Mouse (Mus musculus) T-helper 1 cell (primary cell): ENCODE data around the gene Kif18b.

ENCODE experiments used
- in situ Hi-C: fragments of 300-600 bp; cut with MboI, MseI; formaldehyde crosslinking; loops from one replicate; pipeline ENCODE4 v1.15.1; 2025; ENCODE audit warnings: high pct_unique_total_duplicates

The Kif18b gene

DNA sequence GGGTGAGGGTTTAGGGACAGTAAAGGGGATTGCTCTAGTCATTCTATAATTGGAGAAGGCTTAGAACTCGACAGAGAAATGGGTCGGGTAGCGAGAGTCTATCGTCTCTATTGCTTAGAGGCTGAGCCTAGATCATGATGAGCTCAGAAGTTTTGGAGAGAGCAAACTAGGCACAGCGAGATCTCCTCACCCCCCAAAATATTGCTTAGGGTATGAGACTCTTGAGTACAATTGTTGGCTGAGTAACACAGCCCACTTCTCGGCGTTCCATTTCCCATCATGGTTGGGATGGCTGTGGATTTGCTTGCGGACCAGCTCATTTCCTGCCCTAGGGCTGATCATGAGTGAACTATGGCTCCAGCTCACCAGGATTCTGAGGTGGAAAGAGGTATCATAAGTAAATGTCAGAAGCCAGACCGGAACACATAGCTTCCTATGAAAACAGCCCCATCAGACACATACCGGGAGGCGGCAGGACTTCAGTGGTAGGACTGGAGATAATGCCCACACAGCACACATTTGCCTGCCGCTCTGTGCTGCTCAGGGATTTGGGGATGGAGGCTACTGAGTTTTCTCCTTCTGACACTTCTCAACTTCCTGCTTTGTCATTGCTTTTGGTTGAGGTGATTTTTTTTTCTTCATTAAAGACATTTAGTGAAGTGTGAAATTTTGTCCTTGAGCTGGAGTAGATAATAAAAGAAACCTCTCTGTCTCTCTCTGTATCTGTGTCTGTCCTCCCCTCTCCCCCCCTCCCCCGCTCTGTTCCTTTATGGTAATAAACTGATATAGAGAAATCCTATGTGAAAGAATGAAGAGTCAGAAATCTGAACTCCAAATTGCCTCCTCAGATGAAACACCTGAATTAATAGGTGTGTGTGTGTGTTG lies 43.4 kb downstream of the Kif18b start:
- in situ Hi-C loops: no loop called here

- in situ Hi-C loops: no loop called here
These were observed 44.2 kb downstream of the Kif18b start, which contains the start of the genes Eftud2 and Ccdc103 for GRCm38 (mm10) chr11:102880585-102881313. Eftud2 (minus strand) TSS chr11:102880985. Ccdc103 (plus strand) TSS chr11:102881204.

- in situ Hi-C loops: no loop called here
These were observed 45.4 kb downstream of the Kif18b start for GRCm38 (mm10) chr11:102879558-102879957.

GRCm38 (mm10) chr11:102874801-102875334 lies 50.1 kb downstream of the Kif18b start:
- in situ Hi-C loops: no loop called here

- in situ Hi-C loops: loop anchor here (5.0 kb wide), 1 partner anchor 87 kb away; no protein-coding TSS in a partner anchor
These were observed 60.7 kb downstream of the Kif18b start for GRCm38 (mm10) chr11:102864272-102864671.

DNA sequence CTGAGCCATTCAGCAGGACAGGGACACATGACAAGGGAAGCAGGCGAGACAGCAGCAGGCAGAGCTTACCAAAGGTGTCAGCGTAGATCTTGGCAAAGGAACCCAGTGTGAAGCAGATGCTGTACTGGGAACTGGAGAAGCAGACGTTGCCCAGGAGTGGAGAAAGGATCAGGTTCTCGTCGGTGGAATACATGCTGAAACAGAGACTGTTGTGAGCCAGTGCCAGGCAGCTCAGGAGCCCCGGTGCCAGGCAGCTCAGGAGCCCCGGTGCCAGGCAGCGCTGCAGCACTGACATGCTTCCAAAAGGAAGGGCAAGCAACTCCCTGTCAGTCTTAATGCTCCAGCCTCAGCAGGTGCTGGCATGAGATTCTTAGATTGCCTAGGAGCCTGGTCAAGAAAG lies 65.0 kb downstream of the Kif18b start:
- in situ Hi-C loops: loop anchor here (5.0 kb wide), 1 partner anchor 83 kb away; no protein-coding TSS in a partner anchor

DNA sequence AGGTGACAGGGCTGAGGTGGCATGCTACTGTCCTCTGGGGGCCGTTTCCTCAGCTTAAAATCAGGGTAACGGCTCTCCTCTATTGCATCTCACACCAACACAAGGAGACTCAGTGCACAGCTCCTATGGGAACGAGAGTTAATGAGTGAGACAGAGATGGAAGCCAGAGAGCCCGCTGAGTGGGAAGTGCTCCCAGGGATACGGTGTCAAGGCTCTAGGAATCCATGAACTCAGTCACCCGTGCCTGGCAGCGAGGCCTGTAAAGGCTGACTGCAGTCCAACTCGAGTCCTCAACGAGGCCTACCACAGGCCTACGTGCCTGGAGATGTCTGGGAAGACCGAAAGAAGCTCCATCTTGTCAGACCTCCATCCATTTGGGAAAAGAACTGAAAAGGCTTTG lies 66.0 kb downstream of the Kif18b start:
- in situ Hi-C loops: no loop called here

- in situ Hi-C loops: no loop called here
These were observed 69.0 kb downstream of the Kif18b start for GRCm38 (mm10) chr11:102855941-102856340.
